Mouse (Mus musculus): Measurements from ENCODE around the gene Rhod. TPM values are rescaled to one million over a fixed set of nuclear protein-coding genes. Genes with fewer than 3 reads are reported as not detected.

Gene Rhod
- total and polyA plus RNA-seq, 3 experiments = 25.7 to 39.5 (median 36.4) TPM

GRCm38 (mm10) chr19:4450666-4451065 lies 11.4 kb upstream of the Rhod start:
- DNase-seq = no peak

GRCm38 (mm10) chr19:4449230-4449629 lies 10.0 kb upstream of the Rhod start:
- DNase-seq = no peak

GRCm38 (mm10) chr19:4447445-4447844 lies 8.2 kb upstream of the Rhod start:
- no peak for DNase-seq

DNA sequence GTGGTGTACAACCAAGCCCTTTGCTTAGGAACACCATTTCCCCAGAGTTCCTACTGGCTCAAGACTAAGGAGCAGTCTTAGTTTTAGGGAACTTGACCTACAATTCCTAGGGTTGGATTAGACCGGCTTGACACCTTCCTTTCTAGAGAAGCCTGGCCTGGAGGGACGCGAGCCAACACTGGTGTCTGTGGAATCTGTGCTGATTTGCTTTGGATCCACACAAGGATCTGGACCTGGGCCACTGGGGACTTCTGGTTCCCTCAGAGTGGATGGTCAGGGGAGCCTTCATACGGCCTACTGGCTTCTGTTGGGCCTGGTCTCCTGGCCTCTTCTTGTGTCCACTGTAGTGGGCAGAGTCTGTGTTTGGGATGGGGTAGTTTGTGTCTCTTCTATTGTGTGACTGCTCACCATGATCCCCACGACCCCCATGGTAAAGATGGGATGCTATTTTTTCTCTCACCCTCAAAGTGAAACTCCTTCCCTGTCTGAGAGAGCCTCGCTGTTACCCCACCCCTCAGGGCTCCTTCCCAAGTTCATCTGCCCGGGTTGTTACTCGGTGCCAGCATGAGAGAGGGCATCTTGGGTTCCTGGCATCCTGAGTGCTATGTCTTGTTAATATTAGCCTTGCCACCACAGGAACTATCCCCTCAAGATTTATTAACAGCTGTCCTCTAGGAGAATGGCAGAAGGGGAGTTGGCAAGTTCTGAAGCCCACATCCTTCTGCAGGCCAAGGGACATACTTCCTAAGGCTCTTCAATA lies 7.6 kb upstream of the Rhod start:
- DNase-seq = no peak

DNA sequence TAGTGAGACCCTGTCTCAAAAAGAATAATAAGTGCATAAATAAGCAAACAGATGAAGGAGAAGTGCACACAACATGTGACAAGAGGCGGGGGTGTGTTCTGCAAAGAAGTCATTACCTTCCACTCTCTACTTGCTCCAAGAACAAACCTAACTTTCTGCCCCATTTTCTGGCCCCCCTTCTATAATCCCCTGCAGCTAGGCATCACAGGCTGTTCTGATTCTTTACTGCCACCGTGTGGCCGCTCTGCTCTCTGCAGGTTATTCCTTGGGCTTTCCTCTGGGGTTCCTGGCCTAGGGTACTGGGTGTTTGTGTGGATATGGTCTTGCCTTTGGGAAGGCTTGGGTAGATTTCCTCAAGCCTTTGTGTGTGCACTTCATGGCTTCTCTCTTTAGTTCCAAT lies 3.2 kb upstream of the Rhod start:
- DNase-seq = peak; percentile 78

- DNase-seq = peak; percentile 58
Measured at GRCm38 (mm10) chr19:4441621-4442161, 2.5 kb upstream of the Rhod start.

DNA sequence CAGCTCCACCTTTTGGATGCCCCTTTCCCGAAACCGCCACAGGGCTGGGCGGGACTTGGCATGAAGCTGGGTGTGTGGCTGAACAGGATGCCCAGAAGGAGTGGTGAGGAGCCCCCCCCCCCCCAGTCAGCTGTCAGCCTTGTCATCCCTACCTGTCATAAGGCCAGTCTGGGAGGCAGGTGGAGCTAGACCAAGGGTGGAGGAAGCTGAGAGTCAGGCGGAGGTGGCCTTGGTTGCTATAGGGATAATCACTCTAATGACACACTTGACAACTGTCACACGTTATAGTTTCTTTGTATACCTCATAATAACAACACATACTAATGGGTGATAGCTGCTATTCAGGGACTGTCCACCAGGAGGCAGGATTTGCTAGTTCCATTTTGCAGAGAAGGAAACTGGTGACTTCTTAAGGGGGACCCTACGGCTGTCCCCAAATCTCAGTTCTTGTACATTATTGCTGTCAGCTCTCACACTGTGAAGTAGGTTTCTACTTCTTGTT lies 1.9 kb upstream of the Rhod start:
- DNase-seq = peak; percentile 52

DNA sequence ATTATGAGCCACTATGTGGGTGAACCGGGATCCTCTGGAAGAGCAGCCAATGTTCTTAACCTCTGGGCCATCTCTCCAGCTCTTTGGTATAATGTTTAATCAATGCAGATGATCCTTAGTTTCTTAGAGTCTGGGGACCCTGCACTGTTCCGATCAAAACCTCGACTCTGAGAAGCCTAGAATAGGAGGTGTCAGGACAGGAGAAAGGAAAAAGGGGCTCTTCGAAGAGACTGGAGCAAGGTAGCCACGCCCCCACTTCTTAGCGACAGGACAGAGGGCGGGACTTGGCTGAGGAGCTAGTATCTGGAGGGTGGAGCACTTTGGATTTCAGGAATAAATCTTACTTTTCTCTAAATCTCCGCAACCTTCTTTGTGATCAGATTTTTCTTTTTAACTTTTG lies 990 bp upstream of the Rhod start:
- DNase-seq = peak; percentile 77

DNA sequence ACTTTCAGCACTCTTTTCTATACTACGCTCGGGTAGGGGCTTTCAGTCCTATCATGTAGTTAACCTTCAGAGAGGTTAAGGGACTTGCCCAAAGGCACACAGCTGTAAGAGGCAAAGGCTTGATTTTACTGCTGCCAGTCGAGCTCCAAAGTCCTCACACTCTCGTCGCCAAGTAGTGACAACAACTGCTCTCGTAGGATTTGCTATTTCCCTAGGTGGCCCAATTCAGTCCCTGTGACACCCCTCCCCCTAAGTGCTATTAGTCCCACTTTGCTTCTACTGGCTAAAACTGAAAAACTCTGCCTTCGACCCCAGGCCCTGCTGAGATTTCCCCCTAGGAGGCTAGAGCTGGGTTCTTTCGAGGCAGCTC lies 456 bp downstream of the Rhod start:
- DNase-seq = no peak

- no peak for DNase-seq
Measured at GRCm38 (mm10) chr19:4437886-4438285, 1.3 kb downstream of the Rhod start.

GRCm38 (mm10) chr19:4436254-4436653 lies 3.0 kb downstream of the Rhod start:
- peak; percentile 68 for DNase-seq

- peak; percentile 55 for DNase-seq
Measured at GRCm38 (mm10) chr19:4434999-4435398, 4.2 kb downstream of the Rhod start.

DNA sequence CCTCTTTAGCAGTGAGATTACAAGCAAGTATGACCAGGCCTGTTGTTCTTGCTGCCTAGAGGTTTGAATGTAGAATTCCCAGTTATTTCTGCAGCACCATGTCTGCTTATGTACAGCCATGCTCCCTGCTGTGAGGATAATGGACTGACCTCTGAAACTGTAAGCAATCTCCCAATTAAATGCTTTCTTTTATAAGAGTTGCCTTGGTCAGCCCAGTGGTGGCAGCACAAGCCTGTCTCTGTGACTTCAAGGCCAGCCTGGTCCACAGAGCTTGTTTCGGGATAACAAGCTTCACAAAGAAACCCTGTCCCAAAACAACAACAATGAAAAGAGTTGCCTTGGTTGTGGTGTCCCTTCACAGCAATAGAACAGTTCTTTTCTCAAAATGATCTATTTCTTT lies 5.5 kb downstream of the Rhod start:
- no peak for DNase-seq

GRCm38 (mm10) chr19:4430091-4430620 lies 9.1 kb downstream of the Rhod start:
- DNase-seq = peak; percentile 70

- DNase-seq = peak; percentile 41
Measured at GRCm38 (mm10) chr19:4425610-4426366, 13.4 kb downstream of the Rhod start.

DNA sequence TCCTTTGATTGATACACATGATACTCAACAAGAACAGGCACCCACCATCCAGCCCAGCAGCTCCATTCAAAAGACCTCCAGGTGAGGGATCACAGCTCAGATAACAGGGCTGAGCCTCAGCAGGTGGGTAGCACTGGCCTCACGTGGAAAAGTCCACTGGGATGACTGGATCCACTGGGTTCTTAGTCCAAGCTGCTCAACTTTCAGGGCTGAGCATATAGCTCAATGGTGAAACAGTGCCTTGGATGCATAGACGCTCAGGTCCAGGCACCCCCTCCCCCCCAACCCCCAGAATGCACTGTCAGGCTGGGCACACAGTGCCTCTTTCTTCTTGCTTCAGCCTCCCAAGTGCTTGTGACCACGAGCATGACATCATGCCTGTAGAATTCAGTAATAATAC lies 16.2 kb downstream of the Rhod start:
- no peak for DNase-seq

DNA sequence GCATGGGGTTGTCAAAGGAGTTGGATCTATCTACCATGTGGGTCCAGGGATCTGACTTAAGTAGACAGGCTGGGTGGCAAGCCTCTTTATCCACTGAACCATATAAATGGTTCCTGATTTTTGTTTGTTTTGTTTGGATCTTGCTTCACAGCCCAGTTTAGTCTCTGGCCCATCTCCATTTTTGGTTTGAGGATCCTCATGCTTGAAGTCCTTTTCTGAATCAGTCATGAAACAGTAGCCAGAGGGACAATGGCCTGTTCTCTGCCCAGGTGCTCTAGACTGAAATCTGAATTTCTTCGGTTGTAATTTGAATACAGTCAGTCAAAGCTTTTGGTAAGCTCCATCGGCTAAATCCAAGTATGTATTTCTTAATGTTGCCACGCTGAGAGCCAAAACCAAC lies 16.7 kb downstream of the Rhod start:
- DNase-seq = no peak

DNA sequence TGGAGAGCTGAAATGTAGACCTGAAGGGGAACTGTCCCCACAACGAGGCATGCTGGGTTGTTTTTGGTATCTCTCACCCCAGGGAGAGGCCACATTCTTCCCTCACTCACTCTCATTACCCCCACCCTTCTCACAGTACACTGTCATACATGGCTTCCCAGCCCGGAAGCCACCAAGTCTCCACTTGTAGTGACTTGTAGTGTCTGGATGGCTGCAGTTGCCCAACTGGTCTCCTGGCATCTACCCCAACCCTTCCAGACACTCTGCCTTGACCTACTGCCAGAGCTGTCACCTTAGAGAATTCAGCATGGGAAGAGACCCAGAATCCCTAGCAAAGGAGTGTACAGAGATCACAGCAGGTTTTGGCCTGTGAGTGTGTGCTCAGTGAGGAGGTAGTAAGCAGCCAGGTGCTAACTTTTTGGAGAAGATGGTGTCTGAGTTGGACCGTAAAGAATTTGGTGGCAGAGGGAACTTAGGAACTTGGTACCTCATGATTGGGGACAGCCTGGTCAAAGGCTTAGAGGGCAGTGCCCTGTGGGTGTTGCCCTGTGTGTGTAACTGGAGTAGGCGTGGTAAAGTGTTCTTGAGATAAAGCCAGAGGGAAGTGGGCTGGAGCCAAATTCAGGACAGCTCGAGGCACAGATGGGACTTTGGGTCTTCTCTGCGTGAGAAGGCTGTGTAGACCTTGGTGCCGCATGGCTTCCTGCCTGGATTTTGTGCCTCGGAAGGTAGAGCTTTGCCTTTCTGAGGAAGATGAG lies 18.9 kb downstream of the Rhod start:
- DNase-seq = peak; percentile 43

GRCm38 (mm10) chr19:4419711-4420110 lies 19.5 kb downstream of the Rhod start:
- no peak for DNase-seq

DNA sequence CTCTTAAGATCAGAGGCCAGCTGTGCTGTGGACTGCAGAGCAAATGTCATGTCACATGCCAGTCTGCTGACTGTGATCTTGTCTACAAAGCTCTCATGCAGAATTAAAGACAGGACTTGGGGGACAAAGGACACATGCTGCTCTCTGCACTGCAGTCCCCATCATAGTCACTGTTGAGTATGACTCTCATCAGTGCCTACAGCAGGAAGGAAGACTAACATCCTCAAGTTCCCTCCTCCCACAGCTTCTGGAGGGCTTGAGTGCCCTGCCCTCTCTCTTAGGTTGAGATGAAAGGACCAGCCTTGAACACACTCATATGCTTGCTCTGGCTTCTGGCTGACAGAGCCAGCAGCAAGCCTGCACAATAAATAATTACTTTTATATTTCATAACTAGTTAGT lies 21.5 kb downstream of the Rhod start:
- no peak for DNase-seq

- DNase-seq = peak; percentile 67
Measured at GRCm38 (mm10) chr19:4417183-4417582, 22.0 kb downstream of the Rhod start.

DNA sequence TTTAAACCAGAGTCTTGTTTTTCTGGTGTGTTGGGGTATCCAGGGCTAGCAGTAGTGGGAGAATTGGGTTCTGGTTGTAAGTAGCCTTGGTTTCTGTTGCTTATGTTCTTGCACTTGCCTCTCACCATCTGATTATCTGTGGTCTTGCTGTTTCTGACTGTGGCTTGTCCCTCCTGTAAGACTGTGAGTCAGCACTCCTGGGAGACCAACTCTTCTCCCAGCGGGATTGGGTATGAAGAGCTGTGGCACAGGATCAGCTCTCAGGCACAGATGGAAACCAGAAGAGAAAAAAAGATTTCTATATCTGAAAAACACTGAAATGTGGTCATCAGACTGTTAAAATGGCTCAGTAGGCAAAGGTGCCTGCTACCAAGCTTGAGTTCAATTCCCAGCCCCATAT lies 24.6 kb downstream of the Rhod start:
- DNase-seq = no peak

Measured in adrenal gland, adult 2 months (tissue).